Mouse (Mus musculus) ovary, postnatal 10 days (tissue): ENCODE data around the gene Cept1.
"Not testable (repeated sequence)": the region's sequence is repeated elsewhere in the genome, so short reads cannot be mapped to it uniquely, and the experiment has no call there.

Source experiments
- DNase-seq: peaks from one replicate; pipeline ENCODE4 v3.0.0; 2022; ENCODE audit warnings: low spot score

The Cept1 gene

DNA sequence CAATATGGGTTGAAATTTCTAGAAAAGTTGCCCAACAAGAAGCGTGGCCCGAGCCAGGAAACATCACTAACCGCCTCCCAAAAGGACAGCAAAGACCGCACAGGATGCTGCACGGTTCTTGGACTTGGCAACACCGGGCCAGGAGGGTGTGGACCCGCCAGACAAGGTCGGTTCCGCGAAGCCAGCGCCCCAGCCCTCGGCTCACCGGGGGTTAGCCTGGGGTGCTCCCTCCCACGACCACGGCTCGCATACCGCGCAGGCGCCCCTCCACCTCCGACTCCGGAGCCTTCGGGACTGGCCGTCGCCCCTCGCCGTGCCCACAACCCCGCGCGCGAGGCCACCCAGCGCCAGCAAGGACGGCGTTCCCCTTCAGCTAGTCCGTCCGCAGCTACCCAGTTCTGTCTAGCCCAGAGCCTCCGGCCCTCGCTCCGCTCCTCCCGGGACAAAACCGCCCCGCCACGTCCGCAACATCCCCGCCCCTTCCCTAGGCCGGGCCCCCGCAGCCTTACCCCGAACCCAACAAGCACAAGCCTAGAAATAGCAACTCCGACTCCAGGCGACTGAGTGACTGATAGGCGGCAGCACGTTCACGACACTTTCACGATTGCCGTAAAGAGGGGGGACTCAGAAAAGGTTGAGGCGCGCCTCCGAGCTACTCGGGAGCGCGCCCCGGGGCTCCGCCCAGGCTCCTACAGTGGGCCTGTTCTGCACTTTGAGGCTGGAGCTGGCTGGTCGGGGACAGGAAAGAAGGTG, at the start of gene Cept1, which contains the start of gene Dram2:
Gene Cept1 (minus strand): TSS at position 632 of the 753 bp plus-strand sequence.
Gene Dram2 (plus strand): TSS at position 628 of the 753 bp plus-strand sequence.
- peak; percentile 77 for DNase-seq

DNA sequence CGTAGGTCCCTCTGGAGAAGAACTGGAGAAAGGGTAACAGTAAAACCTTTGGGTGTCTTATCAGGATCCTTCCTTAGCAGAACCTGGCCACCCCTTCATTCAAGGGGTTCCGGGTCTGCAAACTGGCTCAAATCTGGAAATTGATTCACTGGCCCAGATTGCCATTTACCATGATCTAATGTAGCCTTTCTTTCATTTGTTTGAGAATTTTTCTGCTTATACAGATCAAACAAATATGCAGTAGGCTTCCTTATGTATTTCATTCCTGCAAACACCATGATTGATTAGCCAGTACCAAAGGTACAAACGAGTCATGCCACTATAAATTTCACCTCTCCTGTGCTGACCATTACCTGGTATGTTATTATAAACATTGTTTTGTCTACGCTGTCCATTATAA, 46.0 kb upstream of the Cept1 start:
- DNase-seq, result not testable (repeated sequence)

DNA sequence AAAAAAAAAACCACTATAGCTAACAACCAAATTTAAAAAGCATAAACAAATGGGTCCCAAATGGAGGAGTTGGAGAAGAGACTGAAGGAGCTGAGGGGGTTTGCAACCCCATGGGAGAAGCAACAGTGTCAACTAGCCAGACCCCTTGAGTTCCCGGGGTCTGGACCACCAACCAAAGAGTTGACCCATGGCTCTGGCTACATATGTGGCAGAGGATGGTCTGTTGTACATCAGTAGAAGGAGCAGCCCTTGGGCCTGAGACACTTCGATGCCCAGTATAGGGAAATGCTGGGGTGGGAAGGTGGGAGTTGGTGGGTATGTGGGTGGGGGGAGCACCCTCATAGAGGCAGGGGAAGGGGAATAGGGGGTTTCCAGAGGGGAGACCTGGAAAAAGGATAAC, 31.7 kb upstream of the Cept1 start:
- DNase-seq, result no peak

DNA sequence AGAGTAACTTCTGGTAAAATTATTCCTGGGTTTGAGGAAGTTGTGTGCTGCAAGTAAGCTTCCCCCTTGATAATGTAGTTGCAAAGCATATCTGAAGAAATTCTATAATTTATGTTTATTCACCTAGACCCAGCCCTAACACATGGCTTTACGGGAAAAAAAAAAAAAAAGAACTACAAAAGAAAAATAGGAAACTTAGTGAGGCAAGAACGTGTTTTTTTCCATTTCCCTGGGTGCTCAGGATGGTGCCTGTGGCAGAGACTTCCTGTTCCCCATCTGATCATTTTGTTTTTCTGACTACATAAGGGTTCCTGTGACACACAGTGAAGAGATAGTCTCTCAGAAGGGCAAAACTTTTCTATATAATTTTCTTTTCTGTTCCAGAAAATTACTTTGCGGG, 25.6 kb upstream of the Cept1 start:
- DNase-seq, result no peak

DNA sequence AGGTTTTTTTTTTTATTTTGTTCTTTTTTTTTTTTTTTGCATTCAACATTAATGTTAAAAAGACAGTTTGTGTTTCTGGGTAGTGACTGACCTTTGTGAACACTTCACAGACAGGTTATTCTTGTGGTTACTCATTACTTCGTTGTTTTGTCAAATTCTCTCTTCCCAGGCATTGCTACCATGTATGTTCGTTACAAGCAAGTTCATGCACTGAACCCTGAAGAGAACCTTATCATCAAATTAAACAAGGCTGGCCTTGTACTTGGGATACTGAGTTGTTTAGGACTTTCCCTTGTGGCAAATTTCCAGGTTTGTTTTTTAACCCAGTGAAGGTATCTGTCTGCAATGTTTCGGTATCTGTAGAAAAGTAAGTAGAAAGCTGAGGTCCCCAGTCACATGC, 18.3 kb upstream of the Cept1 start:
- no peak for DNase-seq

DNA sequence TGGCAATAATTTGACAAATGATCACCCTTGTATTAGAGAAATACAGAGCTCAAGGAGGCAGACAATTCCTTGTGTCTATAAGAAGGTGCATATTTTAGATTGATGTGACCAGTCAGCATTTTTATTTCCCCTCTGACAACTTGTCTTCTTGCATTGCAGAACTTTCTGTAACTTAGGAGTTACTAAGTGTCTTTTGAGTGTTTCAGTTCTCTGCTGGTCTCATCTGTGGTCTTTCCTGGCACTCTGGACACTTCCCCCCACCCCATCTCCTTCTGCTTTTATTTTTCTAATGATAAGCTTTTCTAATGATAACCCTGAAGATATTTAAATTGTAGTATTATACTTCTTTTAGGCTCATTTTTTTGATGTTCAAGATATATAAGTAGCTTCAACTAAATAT, 10.7 kb upstream of the Cept1 start:
- no peak for DNase-seq

DNA sequence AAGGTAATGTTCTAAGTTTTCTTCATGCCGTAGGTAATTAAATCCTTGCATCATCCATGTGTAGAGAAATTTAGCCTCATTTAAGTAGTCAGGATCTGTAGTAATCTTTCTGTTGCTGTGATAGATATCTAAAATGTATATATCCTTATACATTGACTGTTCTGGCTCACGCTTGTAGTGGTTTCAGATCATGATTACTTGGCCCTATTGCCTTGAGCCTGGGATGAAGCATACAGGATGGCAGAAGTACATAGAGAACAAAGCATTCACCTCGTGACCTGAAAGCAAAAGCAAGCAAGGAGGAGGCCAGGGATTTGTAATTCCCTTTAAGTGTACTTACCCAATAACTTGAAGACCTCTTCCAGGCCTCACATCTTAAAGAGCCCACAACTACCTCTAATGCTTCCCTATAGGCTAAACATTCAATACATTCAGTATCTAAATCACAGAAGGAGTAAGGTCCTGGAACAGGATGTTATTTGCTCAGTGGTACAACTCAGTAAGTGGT, 8.2 kb upstream of the Cept1 start:
- DNase-seq, result no peak

DNA sequence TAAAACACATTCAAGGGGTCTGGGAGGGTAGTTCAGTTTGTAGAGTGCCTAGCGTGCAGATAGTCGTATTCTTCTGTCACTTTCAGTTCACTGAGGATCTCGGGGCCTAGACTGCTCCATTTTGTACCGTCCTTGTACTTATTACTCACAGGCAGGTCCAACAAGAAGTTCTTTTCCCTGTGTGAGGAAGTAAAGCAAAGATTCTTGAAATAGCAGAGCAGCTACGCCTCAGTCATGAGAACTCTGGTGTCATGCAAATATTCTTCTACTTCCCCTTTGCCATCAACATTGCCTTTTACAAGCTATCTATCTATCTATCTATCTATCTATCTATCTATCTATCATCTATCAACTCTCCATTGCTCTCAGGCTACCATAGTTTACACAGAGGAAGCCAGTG, 5.8 kb upstream of the Cept1 start:
- no peak for DNase-seq

DNA sequence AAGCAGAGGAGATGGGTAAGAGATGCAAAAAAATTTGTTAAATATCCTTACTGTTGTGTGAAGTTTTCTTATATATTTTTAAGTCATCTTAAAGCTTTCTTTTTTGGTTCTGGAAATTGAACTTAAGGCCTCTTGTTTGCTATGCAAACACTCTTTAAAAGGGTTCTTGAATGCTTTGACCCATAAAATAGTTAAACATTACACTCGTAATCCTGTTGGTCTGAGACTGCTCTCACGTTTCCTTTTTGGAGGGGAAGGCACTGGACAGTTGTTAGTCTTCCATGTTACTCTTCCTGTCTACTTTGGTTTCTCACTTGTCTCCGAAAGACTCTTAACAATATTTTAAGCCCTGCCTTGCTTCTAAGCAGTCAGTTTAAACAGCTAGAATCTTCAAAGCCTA, 1.4 kb upstream of the Cept1 start:
- DNase-seq, result no peak

DNA sequence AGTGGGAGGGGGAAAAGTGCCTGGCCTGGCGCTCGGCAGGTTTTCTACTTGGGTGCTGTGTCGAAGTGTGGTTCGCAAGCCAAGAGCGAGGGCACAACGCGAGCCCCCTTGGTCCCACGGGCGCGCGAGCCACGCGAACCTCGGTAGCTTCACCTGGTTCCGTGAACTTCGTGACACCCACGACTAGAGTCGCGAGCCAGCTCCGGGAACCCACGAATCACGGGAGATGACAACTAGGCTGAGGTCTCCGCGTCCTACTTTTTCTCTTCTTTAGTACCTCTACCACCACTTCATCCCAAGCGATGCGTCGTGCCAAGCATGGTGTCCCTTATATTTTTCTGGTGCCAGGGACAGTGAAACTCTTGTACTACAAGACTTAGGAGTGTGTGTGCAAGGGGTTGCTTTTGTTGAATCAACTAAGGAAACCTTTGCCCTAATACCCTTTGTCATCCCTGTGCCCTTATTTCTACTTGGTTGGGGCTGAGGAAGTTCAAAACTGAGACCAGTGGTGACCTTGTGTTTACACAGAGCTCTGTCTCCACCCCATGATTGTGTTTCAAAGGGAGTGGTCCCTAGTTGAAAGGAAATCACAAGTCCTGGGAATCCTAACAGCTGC, 430 bp upstream of the Cept1 start:
- DNase-seq, result no peak

DNA sequence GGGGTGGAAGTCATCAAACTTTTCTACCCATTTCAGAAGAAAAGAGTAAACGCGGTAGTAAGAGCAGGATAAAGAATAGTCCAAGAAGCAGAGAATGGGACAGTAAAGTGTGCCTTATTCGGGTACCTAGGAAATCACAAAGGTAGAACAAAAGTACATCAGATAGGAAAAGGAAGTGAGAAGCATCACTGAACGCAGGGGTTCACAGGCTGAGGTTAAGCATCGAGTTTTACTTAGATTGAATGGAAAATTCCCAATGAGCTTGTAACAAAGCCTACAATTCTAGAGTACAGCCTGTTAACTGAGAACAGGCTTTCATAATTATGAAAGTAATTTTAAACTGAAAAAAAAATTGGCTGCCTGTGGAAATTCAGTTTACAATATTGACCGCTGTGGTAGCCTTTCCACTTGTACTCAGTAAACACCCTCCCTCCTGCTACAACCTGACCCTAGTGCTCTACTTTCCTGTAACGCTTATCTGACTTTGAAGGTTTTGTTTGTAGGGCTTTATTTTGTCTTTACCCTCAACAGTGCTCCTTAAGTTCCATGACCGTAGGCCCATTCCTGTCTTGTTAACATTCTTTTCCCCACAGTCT, 2.8 kb downstream of the Cept1 start:
- no peak for DNase-seq

DNA sequence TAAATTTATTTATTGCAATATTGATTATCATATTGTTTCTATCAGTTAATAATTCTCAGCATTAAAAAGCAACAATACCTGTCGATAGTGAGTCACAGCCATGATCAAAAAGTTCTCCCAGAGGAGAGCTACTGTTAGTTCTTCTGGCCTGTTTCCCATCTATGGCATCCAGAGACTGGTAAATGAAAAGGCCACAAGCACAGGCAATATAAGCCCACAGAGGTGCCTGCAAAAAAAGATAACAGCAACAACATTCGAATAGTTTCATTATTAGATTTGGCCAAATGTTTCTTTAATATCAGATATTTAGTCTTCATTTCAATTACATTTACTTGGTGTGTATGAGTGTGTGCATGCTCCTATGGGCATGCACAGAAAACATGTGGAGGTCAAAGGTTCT, 14.3 kb downstream of the Cept1 start:
- DNase-seq, result no peak

DNA sequence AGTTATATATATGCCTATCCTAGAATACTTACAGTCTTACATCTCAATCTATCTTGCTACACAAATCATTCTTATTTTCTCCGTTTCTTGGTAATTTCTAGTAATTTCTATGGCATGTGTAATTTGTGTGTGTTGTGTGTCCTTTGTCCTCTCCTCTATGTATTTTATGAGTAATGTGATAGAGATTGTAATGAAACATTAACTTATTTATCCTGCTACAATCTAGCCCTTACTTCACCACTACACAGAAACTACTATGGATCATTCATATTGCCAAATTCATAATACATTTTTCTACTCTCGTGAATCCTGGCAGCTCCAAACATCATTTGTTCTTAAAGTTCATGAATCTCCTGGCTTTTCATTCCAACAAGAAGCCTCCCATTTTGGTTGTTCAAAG, 19.6 kb downstream of the Cept1 start:
- DNase-seq, result no peak

DNA sequence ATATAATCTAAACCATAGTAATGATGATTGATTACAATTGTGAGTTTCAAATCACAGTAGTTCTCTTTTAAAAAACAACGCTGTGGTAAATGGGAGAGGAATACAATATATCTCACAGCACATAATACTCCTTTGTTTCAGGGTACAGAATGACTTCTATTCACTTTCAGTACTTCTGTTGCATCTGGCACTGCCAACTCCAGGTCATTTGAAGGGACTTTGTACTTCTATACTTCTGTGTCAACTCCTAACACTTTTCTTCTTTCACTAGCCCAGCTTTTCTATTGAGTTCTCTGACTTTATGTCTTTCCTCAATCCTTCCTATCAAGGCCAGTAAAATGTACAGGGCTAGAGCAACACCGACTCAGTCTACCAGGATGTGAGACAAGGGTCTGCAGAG, 21.2 kb downstream of the Cept1 start:
- no peak for DNase-seq

DNA sequence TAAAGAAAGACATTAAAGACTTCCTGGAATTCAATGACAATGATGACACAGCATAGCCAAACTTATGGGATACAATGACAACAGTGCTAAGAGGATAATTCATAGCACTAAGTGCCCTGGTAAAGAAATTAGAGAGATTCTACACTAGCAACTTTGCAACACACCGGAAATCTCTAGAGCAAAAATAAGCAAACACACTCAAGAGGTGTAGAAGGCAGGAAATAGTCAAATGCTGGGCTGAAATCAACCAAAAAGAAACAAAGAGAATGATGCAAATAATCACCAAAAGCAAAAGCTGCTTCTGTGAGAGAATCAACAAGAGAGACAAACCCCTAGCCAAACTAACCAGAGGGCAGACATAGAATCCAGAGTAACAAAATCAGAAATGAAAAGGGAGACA, 24.9 kb downstream of the Cept1 start:
- DNase-seq, result no peak

DNA sequence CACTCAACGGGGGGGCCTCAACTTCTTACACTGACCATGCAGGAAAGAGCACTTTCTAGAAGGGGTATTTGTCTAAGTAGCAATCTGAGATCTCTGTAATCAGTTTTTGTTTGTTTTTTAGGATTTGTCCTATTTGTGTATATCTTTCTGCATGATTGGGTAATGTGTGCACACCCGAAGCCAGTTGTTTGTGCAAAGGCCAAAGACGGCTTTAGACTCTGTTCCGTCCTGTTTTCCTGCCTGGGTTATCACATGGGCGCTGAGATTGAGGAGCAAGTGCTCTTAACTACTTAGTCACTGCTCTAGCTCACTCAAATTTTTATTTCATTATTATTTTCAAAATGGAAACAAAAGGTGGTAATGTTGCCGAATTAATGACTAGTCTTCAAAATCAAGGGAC, 32.6 kb downstream of the Cept1 start:
- DNase-seq, result no peak

DNA sequence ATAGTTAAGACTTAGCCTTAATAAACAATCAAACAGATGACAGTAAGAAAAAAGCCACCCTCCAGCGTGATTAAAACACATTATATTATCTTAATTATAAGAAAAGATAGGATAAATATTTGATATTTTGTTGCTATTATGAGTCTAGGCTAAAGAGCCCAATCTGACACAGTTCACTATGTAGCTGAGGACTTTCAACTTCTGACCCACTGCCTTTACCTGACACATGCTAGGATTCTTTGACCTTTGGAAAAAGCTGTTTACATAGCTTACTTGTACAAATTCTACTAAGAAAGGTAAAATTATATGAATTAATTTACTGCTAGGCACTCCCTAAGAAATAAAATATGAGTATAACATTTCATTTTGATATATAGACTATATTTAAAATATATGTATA, 36.9 kb downstream of the Cept1 start:
- DNase-seq, result no peak

DNA sequence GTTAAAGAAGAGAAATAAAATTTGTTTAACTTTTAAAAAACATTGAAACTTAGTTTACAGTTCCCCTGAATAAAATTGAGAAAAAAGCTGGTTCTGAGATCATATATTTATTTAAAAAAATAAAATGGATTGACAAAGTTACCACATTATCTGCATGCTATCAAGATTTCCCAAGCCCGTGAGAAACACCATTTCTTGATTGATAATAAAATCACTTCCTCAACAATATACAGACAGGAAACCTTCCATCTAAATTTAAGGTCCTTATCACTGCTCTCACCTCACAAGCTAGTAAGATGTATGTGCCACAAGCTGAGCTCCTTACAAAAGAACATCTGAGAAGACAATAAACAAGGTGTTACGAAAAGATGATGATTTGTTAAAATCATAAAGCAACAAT, 44.7 kb downstream of the Cept1 start:
- no peak for DNase-seq

DNA sequence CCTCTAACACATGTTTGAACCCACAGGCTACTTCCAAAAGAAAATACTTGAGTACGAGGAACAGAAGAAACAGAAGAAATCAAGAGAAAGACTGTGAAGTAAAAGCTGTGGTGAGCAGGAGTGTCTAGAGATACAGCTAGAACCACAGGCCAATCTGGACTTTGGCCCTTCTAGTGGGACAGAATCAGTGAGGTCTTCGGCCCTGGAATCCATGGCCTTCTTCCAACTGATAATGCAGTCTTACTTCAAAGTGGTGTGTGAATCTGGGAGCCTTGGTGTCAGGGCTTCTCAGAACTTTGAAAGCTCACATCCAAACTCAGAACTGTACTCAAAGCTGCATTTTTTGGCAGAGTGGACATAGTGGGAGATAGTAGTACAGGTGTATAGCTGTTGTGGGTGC, 47.1 kb downstream of the Cept1 start:
- no peak for DNase-seq

DNA sequence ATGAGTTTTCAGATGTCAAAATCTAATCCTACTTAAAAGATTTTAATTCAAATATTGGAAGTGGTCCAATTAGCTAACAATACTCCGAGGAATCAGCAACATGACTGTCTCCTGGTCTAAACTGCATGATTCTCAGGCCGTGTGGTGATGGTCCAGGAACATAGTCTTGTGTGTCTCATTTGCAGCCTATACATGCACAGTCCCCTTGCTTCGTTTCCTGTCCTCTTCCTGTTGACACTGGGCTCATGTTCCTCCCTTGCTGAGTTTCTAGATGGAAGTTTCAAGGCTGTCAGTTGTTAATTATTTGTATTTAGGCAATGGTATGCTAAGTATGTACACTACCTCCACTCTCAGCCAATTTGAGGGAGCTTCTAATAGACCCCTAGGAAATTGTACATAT, 50.6 kb downstream of the Cept1 start:
- DNase-seq, result no peak

DNA sequence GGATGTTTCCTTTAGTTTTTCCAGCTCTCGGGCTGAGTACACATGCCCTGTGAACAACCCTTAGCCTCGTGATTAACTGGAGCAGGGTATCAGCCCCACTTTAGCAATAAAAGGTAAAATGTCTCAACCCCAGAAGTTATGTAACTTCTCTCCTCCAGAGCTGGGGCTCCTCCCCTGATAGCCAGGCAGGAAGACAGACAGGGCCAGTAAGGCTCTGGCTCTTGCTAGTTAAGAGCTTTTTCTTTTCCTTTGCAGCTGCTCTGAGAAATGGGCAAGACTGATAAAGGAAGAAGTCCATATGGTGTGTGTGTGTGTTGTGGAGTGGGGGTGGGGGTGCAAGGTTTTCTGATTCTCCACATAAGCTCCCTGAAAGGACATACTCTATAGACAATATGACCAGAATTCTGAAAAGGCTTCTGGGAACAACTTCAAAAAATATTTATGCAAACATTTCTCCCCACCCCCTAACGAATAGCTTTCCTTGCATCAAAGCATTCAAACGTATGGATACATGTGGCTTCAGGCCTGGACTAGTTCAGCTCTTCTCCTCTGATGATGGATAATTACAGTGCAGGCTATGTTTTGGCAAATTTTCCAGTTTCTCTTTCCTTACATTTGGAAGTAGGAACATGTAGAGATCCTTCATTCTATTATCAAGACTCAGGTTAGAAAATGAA, 51.4 kb downstream of the Cept1 start:
- DNase-seq, result no peak

DNA sequence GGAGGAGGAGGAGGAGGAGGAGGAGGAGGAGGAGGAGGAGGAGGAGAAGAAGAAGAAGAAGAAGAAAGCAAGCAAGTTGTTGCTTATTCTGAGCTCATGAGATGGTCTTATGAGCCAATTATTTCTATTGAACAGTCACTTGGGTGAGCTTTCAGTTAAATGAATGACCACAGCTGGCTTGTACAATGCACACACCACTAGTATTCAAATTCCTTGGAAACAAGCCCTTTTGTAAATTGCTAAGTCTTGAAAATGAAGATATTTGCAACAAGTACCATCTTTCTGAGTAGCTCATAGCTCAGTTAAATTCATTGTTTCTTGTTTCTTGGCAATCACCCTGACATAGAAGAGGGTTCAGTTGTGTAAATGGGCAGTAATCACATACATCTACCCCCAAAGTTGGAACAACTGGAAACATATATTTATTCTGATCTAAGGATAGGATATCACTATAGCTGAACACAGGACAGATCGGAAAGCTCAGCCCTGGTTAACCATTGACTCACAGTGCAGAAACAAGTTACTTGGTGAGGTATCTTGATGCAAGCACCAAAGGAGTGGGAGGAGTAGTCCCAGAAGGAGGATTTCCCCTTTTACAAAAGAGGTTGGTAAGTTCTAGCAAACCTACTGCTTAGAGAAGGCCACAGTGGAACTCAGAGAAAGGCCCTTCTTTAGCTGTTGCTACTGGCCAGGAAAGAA, 52.1 kb downstream of the Cept1 start:
- no peak for DNase-seq
